Mouse (Mus musculus) megakaryocyte, embryonic 14.5 days (primary cell): ENCODE data around the gene Tnni1.

ENCODE experiments used
- FLI1 ChIP-seq: IDR thresholded peaks from 2 replicates; pipeline ENCODE4 v1.6.1; 2012; ENCODE audit warnings: low read length, inconsistent platforms, mixed read lengths
- GATA1 ChIP-seq: IDR thresholded peaks from 3 replicates; pipeline ENCODE4 v1.6.1; 2012; ENCODE audit warnings: mixed read lengths, low read length, inconsistent platforms, borderline replicate concordance

GRCm38 (mm10) chr1:135768400-135768799 lies 10.8 kb upstream of the Tnni1 start:
- TF ChIP-seq GATA1 = no peak
- no peak for TF ChIP-seq FLI1
